Mouse (Mus musculus) effector memory CD4-positive, alpha-beta T cell, adult 5 months (primary cell): ENCODE results near the gene Vmn1r16. TPM values are rescaled to one million over a fixed set of nuclear protein-coding genes. Genes with fewer than 3 reads are reported as not detected.

ENCODE experiments used
- polyA plus RNA-seq: library from polyadenylated mRNA; unstranded; fragments of 100-300 nt; shearing (Covaris generic); gene quantifications from one replicate; pipeline ENCODE4 v1.2.1, GENCODE M21; 2017

Vmn1r16 gene
- polyA plus RNA-seq, result not detected

GRCm38 (mm10) chr6:57329394-57329793, at the start of gene Vmn1r16:
Gene Vmn1r16 (minus strand): TSS chr6:57329494.

GRCm38 (mm10) chr6:57363627-57364026, 34.3 kb upstream of the Vmn1r16 start, which contains the start of gene Vmn1r17:
Gene Vmn1r17 (minus strand): TSS chr6:57363727.

Other genes with a start within 250 kb of the Vmn1r16 start
- gene Vmn1r10, start 220.0 kb downstream of the Vmn1r16 start, polyA plus RNA-seq, result not detected
- not detected for gene Vmn1r11, start 196.0 kb downstream of the Vmn1r16 start, polyA plus RNA-seq
- gene Vmn1r12, start 172.6 kb downstream of the Vmn1r16 start, polyA plus RNA-seq, result 0.11 TPM
- gene Vmn1r13, start 126.2 kb downstream of the Vmn1r16 start, polyA plus RNA-seq, result 0.59 TPM
- not detected for gene Vmn1r14, start 97.8 kb downstream of the Vmn1r16 start, polyA plus RNA-seq
- not detected for gene Vmn1r15, start 71.5 kb downstream of the Vmn1r16 start, polyA plus RNA-seq
- not detected for gene Vmn1r17, start 34.2 kb upstream of the Vmn1r16 start, polyA plus RNA-seq
- gene Vmn1r18, start 66.3 kb upstream of the Vmn1r16 start, polyA plus RNA-seq, result 0.02 TPM
- not detected for gene Vmn1r19, start 74.3 kb upstream of the Vmn1r16 start, polyA plus RNA-seq
- gene Vmn1r20, start 99.4 kb upstream of the Vmn1r16 start, polyA plus RNA-seq, result not detected
- 9.9 TPM for gene Ppm1k, start 206.0 kb upstream of the Vmn1r16 start, polyA plus RNA-seq